Mouse (Mus musculus) frontal cortex, postnatal 25 days (tissue): ENCODE data around the gene Ppme1.

Source experiments
- DNase-seq, 2 experiments: peaks; one replicate each; pipeline ENCODE4 v3.0.0; 2022; ENCODE audit warnings: low spot score in 2 of 2

Gene Ppme1

GRCm38 (mm10) chr7:100327514-100327913 is 44.6 kb downstream of the Ppme1 start:
- DNase-seq, result no peak

GRCm38 (mm10) chr7:100325482-100325881 is 46.6 kb downstream of the Ppme1 start:
- peak; percentile 48 to 50 for DNase-seq

- DNase-seq, result no peak
Observed at GRCm38 (mm10) chr7:100323721-100324120, 48.4 kb downstream of the Ppme1 start.

GRCm38 (mm10) chr7:100317534-100317933 is 54.6 kb downstream of the Ppme1 start:
- no peak for DNase-seq

GRCm38 (mm10) chr7:100316924-100317323 is 55.2 kb downstream of the Ppme1 start:
- DNase-seq, result no peak

- no peak for DNase-seq
Observed at GRCm38 (mm10) chr7:100312716-100313115, 59.4 kb downstream of the Ppme1 start.

- DNase-seq, result no peak
Observed at GRCm38 (mm10) chr7:100310290-100310689, 61.8 kb downstream of the Ppme1 start.

GRCm38 (mm10) chr7:100309679-100310078 is 62.4 kb downstream of the Ppme1 start:
- no peak for DNase-seq

GRCm38 (mm10) chr7:100309216-100309615 is 62.9 kb downstream of the Ppme1 start:
- no peak for DNase-seq

GRCm38 (mm10) chr7:100307872-100308653 is 64.0 kb downstream of the Ppme1 start:
- no peak for DNase-seq

- no peak for DNase-seq
Observed at GRCm38 (mm10) chr7:100305894-100306293, 66.2 kb downstream of the Ppme1 start.

GRCm38 (mm10) chr7:100302316-100302715 is 69.8 kb downstream of the Ppme1 start:
- DNase-seq, result no peak

- no peak for DNase-seq
Observed at GRCm38 (mm10) chr7:100301390-100301789, 70.7 kb downstream of the Ppme1 start.

GRCm38 (mm10) chr7:100298861-100299510 is 73.1 kb downstream of the Ppme1 start:
- no peak for DNase-seq

GRCm38 (mm10) chr7:100296699-100297098 is 75.4 kb downstream of the Ppme1 start:
- DNase-seq, result no peak

GRCm38 (mm10) chr7:100295745-100296144 is 76.4 kb downstream of the Ppme1 start:
- DNase-seq, result no peak

- no peak for DNase-seq
Observed at GRCm38 (mm10) chr7:100293546-100293945, 78.6 kb downstream of the Ppme1 start.

GRCm38 (mm10) chr7:100288622-100289021 is 83.5 kb downstream of the Ppme1 start:
- no peak for DNase-seq

- no peak for DNase-seq
Observed at GRCm38 (mm10) chr7:100287748-100288578, 84.1 kb downstream of the Ppme1 start.

GRCm38 (mm10) chr7:100285383-100285782 is 86.7 kb downstream of the Ppme1 start, which contains the start of gene P4ha3:
TSS of gene P4ha3 (plus strand) at chr7:100285520.
- DNase-seq, result no peak

- DNase-seq, result no peak
Observed at GRCm38 (mm10) chr7:100283298-100283697, 88.8 kb downstream of the Ppme1 start.

- DNase-seq, result no peak
Observed at GRCm38 (mm10) chr7:100281596-100281995, 90.5 kb downstream of the Ppme1 start.
